Mouse (Mus musculus) bone marrow, adult 2 months (tissue): ENCODE results near the gene Ak4.

Source experiments
- CTCF ChIP-seq: fragments of 200-500 bp; IDR thresholded peaks from 2 replicates; pipeline ENCODE4 v1.5.1; 2011; ENCODE audit warnings: low read length, control low read depth; ENCODE audit not compliant: control insufficient read depth, insufficient read depth
- POLR2A ChIP-seq: fragments of 200-500 bp; IDR thresholded peaks from 2 replicates; pipeline ENCODE4 v1.6.1; 2011; ENCODE audit warnings: low read depth, mild to moderate bottlenecking, control low read depth, low read length, borderline replicate concordance; ENCODE audit not compliant: control insufficient read depth

DNA sequence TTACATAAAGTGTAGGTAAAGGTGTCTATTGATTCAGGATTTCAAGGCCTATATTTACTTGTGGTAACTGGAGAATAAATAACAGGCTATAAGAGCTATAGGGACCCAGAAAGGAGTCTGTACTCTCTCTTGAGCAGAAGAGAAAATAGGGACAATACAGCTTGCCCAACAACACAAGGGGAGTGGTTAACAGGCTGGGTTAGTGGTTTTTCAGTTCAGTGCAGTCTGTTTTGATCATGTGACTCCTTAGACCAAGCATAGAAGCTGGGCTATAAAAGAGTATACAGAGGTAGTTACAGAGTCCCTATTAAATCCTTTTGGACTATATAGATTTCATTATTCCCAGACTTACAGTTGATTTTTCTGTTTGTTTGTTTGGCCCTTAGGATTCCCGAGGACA is 41.0 kb downstream of the Ak4 start:
- TF ChIP-seq CTCF (no peak), POLR2A (no peak)
